17 mouse cellular contexts compared by ENCODE assay signal in the genomic region with DNA sequence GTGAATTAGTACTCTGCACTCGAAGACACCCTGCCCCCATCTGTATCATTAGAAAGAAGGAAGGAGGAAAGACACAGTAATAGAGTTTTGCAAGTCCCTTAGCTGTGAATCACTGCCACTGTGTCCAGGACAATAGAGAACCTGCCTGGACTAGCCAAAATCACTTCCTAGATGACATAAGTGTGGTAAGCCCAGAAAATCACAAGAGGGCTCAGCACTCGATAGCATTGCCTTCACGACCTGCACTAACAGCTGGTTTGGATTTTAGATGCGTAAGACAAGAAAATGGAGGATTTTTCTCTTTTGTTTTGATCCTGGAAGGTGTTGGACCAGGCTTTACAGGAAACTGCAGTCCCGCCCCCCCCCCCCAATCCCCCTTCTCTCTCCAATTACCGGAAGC. TPM values are rescaled to one million over a fixed set of nuclear protein-coding genes. Genes with fewer than 3 reads are reported as not detected.
A peak's percentile ranks its signal among the peaks of the same experiment; 100 is the strongest.
DNase-seq lines count a peak whose midpoint lies in the region; ATAC-seq lines count a peak whose summit lies in the region.
"Had no signal": no experiment of that assay in that cellular context is flagged by ENCODE, and none has a peak within 500 bp of the region (broad histone marks: within the 10 kb centered on the region; RNA-seq: fewer than 3 reads in every experiment).

No protein-coding gene starts in this region.

- no peaks in the 10 kb centered on the region for H3K36me3 ChIP-seq in heart, embryonic 10.5 days
- H3K36me3 ChIP-seq in kidney, embryonic 15.5 days, result no peaks in the 10 kb centered on the region
- H3K36me3 ChIP-seq: G1E had no signal

- 0 out of 2 replicates have a peak overlapping the region, but pooled peaks have one; percentile 7 for H3K27ac ChIP-seq in heart, embryonic 10.5 days
- 0 out of 2 replicates have a peak overlapping the region, but pooled peaks have one; percentile 24 for H3K27ac ChIP-seq in kidney, embryonic 15.5 days

- H3K4me2 ChIP-seq in kidney, embryonic 15.5 days, result no peak overlapping the region

- 0 out of 2 replicates have a peak, but pooled peaks cover 4% of the 10 kb centered on the region for H3K27me3 ChIP-seq in heart, embryonic 10.5 days (ENCODE audit: insufficient read depth, poor library complexity, severe bottlenecking)
- no peaks in the 10 kb centered on the region for H3K27me3 ChIP-seq in kidney, embryonic 15.5 days

- DNase-seq in heart, embryonic 10.5 days (ENCODE audit: low spot score), result no peak
- DNase-seq in heart, postnatal 14 days, result no peak
- DNase-seq in kidney, adult 8-10 months, result no peak
- DNase-seq in ES-CJ7 (ENCODE audit: low read depth, low spot score), result peak; percentile 21
- peak; percentile 46 for DNase-seq in gonadal fat pad, adult 2 months (ENCODE audit: low read depth)
- DNase-seq in urinary bladder, postnatal 14 days (ENCODE audit: low spot score), result no peak
- no peak for DNase-seq in retina, postnatal 1 day
- DNase-seq: cerebellum, adult 2 months; gastrocnemius, postnatal 25 days; lung, adult 18-20 months; right cerebral cortex, postnatal 25 days; thymus, postnatal 14 days had no signal

- no peak overlapping the region for H3K4me3 ChIP-seq in heart, embryonic 10.5 days
- no peak overlapping the region for H3K4me3 ChIP-seq in kidney, embryonic 15.5 days (replicated peaks)
- H3K4me3 ChIP-seq: myocyte had no signal

- intact Hi-C loops in heart, postnatal 14 days (cut with DNase I), result no loop called here

- 49% methylated on average over 6 of the region's 6 CpGs for WGBS in heart, embryonic 10.5 days
- WGBS in kidney, embryonic 15.5 days, result 50% methylated on average over 6 of the region's 6 CpGs

- no peaks in the 10 kb centered on the region for H3K9me3 ChIP-seq in heart, embryonic 10.5 days
- H3K9me3 ChIP-seq in kidney, embryonic 15.5 days (replicated peaks), result no peaks in the 10 kb centered on the region
- H3K9me3 ChIP-seq: G1E had no signal

- no peak for ATAC-seq in kidney, embryonic 15.5 days (replicated peaks; ENCODE audit: low FRiP score)
- ATAC-seq: forebrain, embryonic 14.5 days; inflammation-experienced regulatory T-cells, adult 6 months had no signal

- 0 out of 2 replicates have a peak, but pooled peaks cover 6% of the 10 kb centered on the region for H3K4me1 ChIP-seq in heart, embryonic 10.5 days
- peaks cover 5% of the 10 kb centered on the region for H3K4me1 ChIP-seq in kidney, embryonic 15.5 days

- H3K9ac ChIP-seq in kidney, embryonic 15.5 days, result no peak overlapping the region

RNA-seq across cellular contexts. Expression of a gene that starts 6.0 kb away (rescaled TPM):
- polyA plus RNA-seq in heart, embryonic 10.5 days (2016; fragmentation: Nextera tagmentation; extraction: Ambion mirVana), result 23.6 and 25.9 TPM in 2 replicates
- total RNA-seq in heart, postnatal 14 days (2021), result 10 to 100 TPM; 64.1 to 67.2 TPM
- 41.9 and 43.7 TPM in 2 replicates for polyA plus RNA-seq in kidney, embryonic 15.5 days (2015; fragmentation: Nextera tagmentation; extraction: Ambion mirVana)
- 20.7 and 25.0 TPM in 2 replicates for polyA plus RNA-seq in gonadal fat pad, adult 2 months (2012; rRNA removed)
- polyA plus RNA-seq: G1E had no signal

Comparison
In these comparisons a context has a peak if more than half of its experiments do, and no peak if none do; other contexts are left out.
1. DNase-seq: peak in ES-CJ7 (single experiment) and gonadal fat pad, adult 2 months (single experiment); none in heart, embryonic 10.5 days (single experiment), heart, postnatal 14 days (0 of 2), kidney, adult 8-10 months (0 of 2), urinary bladder, postnatal 14 days (single experiment) and retina, postnatal 1 day (single experiment).